8 mouse cellular contexts compared by ENCODE assay signal in genomic region chr1:184727401-184728265, GRCm38 (mm10). TPM values are rescaled to one million over a fixed set of nuclear protein-coding genes. Genes with fewer than 3 reads are reported as not detected.
DNase-seq lines count a peak whose midpoint lies in the region; ATAC-seq lines count a peak whose summit lies in the region.

No protein-coding gene starts in this region.

- intact Hi-C loops in left cerebral cortex, postnatal 14 days (cut with DNase I): no loop called here

- no peak overlapping the region for H3K27ac ChIP-seq in heart, embryonic 14.5 days (replicated peaks in 1 of 2; ENCODE audit: control insufficient read depth in 1 of 2, insufficient read depth in 1 of 2, low read depth in 2 of 2, low read length in 2 of 2)
- H3K27ac ChIP-seq in forebrain, embryonic 15.5 days (replicated peaks): no peak overlapping the region
- peak overlapping the region; percentile 62 for H3K27ac ChIP-seq in liver, embryonic 11.5 days (ENCODE audit: low read depth, low read length)

- DNase-seq in heart, adult 9 months (ENCODE audit: low spot score in 2 of 2): no peak
- DNase-seq in brain, adult 2 months (ENCODE audit: low read depth, low spot score): peak; percentile 42
- DNase-seq in liver, embryonic 11.5 days (ENCODE audit: low spot score): peak; percentile 53
- DNase-seq in retina, embryonic 14.5 days (ENCODE audit: low spot score): peak; percentile 65
- no peak for DNase-seq in layer of hippocampus, adult 9-10 months (ENCODE audit: low spot score)
- no peak for DNase-seq in left cerebral cortex, postnatal 14 days (ENCODE audit: low spot score in 2 of 2)

- no peaks in the 10 kb centered on the region for H3K36me3 ChIP-seq in heart, embryonic 14.5 days (ENCODE audit: control insufficient read depth, insufficient read depth, low read length)
- H3K36me3 ChIP-seq in forebrain, embryonic 15.5 days: no peaks in the 10 kb centered on the region
- H3K36me3 ChIP-seq in liver, embryonic 11.5 days (ENCODE audit: control insufficient read depth, insufficient read depth, low read length): no peaks in the 10 kb centered on the region

- H3K4me3 ChIP-seq in heart, embryonic 14.5 days (ENCODE audit: control insufficient read depth in 1 of 2, insufficient read depth in 1 of 2, low read depth in 1 of 2, low read length in 2 of 2): peak overlapping the region; percentile 39 to 41
- peak overlapping the region; percentile 44 for H3K4me3 ChIP-seq in forebrain, embryonic 15.5 days
- peak overlapping the region; percentile 81 for H3K4me3 ChIP-seq in liver, embryonic 11.5 days (ENCODE audit: low read depth, low read length)

- no peaks in the 10 kb centered on the region for H3K9me3 ChIP-seq in heart, embryonic 14.5 days (ENCODE audit: control insufficient read depth, low read length)
- H3K9me3 ChIP-seq in forebrain, embryonic 15.5 days: no peaks in the 10 kb centered on the region
- no peaks in the 10 kb centered on the region for H3K9me3 ChIP-seq in liver, embryonic 11.5 days (ENCODE audit: control insufficient read depth, low read length)

- H3K9ac ChIP-seq in heart, embryonic 14.5 days (ENCODE audit: low read length): peak overlapping the region; percentile 43; the same call in 1 of the 2 replicates
- peak overlapping the region; percentile 45 for H3K9ac ChIP-seq in forebrain, embryonic 15.5 days (replicated peaks)
- peak overlapping the region; percentile 85 for H3K9ac ChIP-seq in liver, embryonic 11.5 days (ENCODE audit: low read depth, low read length)

- 14% methylated on average over 46 of the region's 49 CpGs for WGBS in heart, embryonic 14.5 days
- WGBS in forebrain, embryonic 15.5 days: 2% methylated on average over 49 of the region's 49 CpGs
- 32% methylated on average over 49 of the region's 49 CpGs for WGBS in liver, embryonic 11.5 days

- H3K4me1 ChIP-seq in heart, embryonic 14.5 days (ENCODE audit: control insufficient read depth in 2 of 2, insufficient read depth in 2 of 2, low read length in 2 of 2): peaks cover 4 to 14% of the 10 kb centered on the region in 2 experiments; a peak in 1 of 4 replicates
- H3K4me1 ChIP-seq in forebrain, embryonic 15.5 days: peaks cover 23% of the 10 kb centered on the region
- peaks cover 6% of the 10 kb centered on the region for H3K4me1 ChIP-seq in liver, embryonic 11.5 days (replicated peaks; ENCODE audit: control insufficient read depth, insufficient read depth, low read length)

- no peak for ATAC-seq in heart, embryonic 14.5 days (ENCODE audit: insufficient number of reproducible peaks, insufficient read depth, low FRiP score, low read depth)
- ATAC-seq in forebrain, embryonic 15.5 days (replicated peaks): peak; percentile 41; the same call in 1 of the 2 replicates
- ATAC-seq in liver, embryonic 11.5 days (replicated peaks; ENCODE audit: low FRiP score): no peak

- peak overlapping the region; percentile 95 for H3K4me2 ChIP-seq in heart, embryonic 14.5 days (ENCODE audit: low read length)
- H3K4me2 ChIP-seq in forebrain, embryonic 15.5 days (replicated peaks): peak overlapping the region; percentile 77
- H3K4me2 ChIP-seq in liver, embryonic 11.5 days: peak overlapping the region; percentile 98

- H3K27me3 ChIP-seq in heart, embryonic 14.5 days (ENCODE audit: control insufficient read depth, insufficient read depth, low read length): peaks cover 88% of the 10 kb centered on the region
- H3K27me3 ChIP-seq in forebrain, embryonic 15.5 days: peaks cover 81% of the 10 kb centered on the region
- H3K27me3 ChIP-seq in liver, embryonic 11.5 days (replicated peaks; ENCODE audit: control insufficient read depth, insufficient read depth, low read length): peaks cover 90% of the 10 kb centered on the region

RNA-seq across cellular contexts. Expression of gene Hlx, which starts 4.8 kb away (rescaled TPM):
- polyA plus RNA-seq in heart, embryonic 14.5 days (2014; fragmentation: Nextera tagmentation; extraction: Ambion mirVana): 7.1 and 7.7 TPM in 2 replicates
- 1.1 and 1.5 TPM in 2 replicates for polyA plus RNA-seq in forebrain, embryonic 15.5 days (2015; fragmentation: Nextera tagmentation; extraction: Ambion mirVana)
- 42.3 and 46.9 TPM in 2 replicates for polyA plus RNA-seq in liver, embryonic 11.5 days (2014; fragmentation: Nextera tagmentation; extraction: Ambion mirVana)
- 1 to 10 TPM in 1 of 2 experiments, under 1 TPM in 1; 0.64 to 1.4 TPM for total RNA-seq in left cerebral cortex, postnatal 14 days (2021)

Comparison
In these comparisons a context has a peak if more than half of its experiments do, and no peak if none do; other contexts are left out.
1. DNase-seq: peak in brain, adult 2 months (single experiment), liver, embryonic 11.5 days (single experiment) and retina, embryonic 14.5 days (single experiment); none in heart, adult 9 months (0 of 2), layer of hippocampus, adult 9-10 months (single experiment) and left cerebral cortex, postnatal 14 days (0 of 2).
2. Peak in every context shown above with its lines, with median percentiles within 50 percentile points of each other: H3K4me2 ChIP-seq, H3K4me3 ChIP-seq and H3K9ac ChIP-seq.